ENCODE assay signal across 8 mouse cellular contexts in the genomic region with DNA sequence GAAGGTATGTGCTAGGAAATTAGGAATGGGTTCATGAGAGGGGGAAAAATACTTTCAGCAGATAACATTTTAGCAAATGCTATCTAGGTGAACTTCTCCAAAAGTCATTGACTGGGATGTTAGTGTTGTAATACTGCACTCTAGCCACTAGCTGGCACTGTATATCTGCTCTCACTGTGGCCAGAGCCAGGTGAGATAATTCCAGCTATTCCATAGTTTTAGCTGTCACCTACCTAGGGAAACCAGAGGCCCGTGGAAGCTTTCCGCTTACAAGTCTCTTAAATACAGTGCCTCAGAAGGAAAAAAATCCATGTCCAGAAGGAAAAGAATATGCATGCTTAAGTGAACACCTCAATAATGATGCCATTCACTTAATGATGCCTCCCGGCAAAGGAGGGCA. TPM values are rescaled to one million over a fixed set of nuclear protein-coding genes. Genes with fewer than 3 reads are reported as not detected.
DNase-seq lines count a peak whose midpoint lies in the region; ATAC-seq and TF ChIP-seq lines count a peak whose summit lies in the region.

No protein-coding gene starts in this region.

- no peaks in the 10 kb centered on the region for H3K36me3 ChIP-seq in forebrain, postnatal 0 days (ENCODE audit: insufficient read depth)
- H3K36me3 ChIP-seq in neural tube, embryonic 13.5 days: no peaks in the 10 kb centered on the region
- no peaks in the 10 kb centered on the region for H3K36me3 ChIP-seq in midbrain, embryonic 15.5 days (replicated peaks)

- no peak for TF ChIP-seq POLR2A in lung, adult 2 months (IDR thresholded peaks at IDR 0.05; ENCODE audit: borderline replicate concordance, extremely low read depth, low read depth, low read length)

- WGBS in lung, adult 2 months: 41% methylated on average over 3 of the region's 3 CpGs
- 39% methylated on average over 3 of the region's 3 CpGs for WGBS in forebrain, postnatal 0 days
- WGBS in neural tube, embryonic 13.5 days: 53% methylated on average over 3 of the region's 3 CpGs
- 37% methylated on average over 3 of the region's 3 CpGs for WGBS in midbrain, embryonic 15.5 days

- H3K27ac ChIP-seq in forebrain, postnatal 0 days (ENCODE audit: low read depth, low read length): no peak overlapping the region
- H3K27ac ChIP-seq in neural tube, embryonic 13.5 days (replicated peaks): no peak overlapping the region
- no peak overlapping the region for H3K27ac ChIP-seq in midbrain, embryonic 15.5 days

- no peaks in the 10 kb centered on the region for H3K27me3 ChIP-seq in forebrain, postnatal 0 days (ENCODE audit: insufficient read depth, low read length)
- no peaks in the 10 kb centered on the region for H3K27me3 ChIP-seq in neural tube, embryonic 13.5 days
- H3K27me3 ChIP-seq in midbrain, embryonic 15.5 days (replicated peaks): no peaks in the 10 kb centered on the region

- no peaks in the 10 kb centered on the region for H3K4me1 ChIP-seq in lung, adult 2 months (ENCODE audit: control insufficient read depth, insufficient read depth, low read length)
- H3K4me1 ChIP-seq in forebrain, postnatal 0 days (ENCODE audit: insufficient read depth): no peaks in the 10 kb centered on the region
- 0 out of 2 replicates have a peak, but pooled peaks cover 3% of the 10 kb centered on the region for H3K4me1 ChIP-seq in neural tube, embryonic 13.5 days (replicated peaks)
- no peaks in the 10 kb centered on the region for H3K4me1 ChIP-seq in midbrain, embryonic 15.5 days

- no peak overlapping the region for H3K9ac ChIP-seq in forebrain, postnatal 0 days
- no peak overlapping the region for H3K9ac ChIP-seq in neural tube, embryonic 13.5 days
- H3K9ac ChIP-seq in midbrain, embryonic 15.5 days: no peak overlapping the region

- no peak for DNase-seq in lung, adult 2 months
- DNase-seq in lung, postnatal 10 days: no peak
- peak; percentile 79 for DNase-seq in forebrain, postnatal 0 days
- DNase-seq in frontal cortex, postnatal 36 days (ENCODE audit: low spot score in 2 of 2): no peak
- no peak for DNase-seq in B cell, adult 2 months

- ATAC-seq in activated CD4-positive, CD25-positive, alpha-beta regulatory T cell, adult 4 months: peak; percentile 57
- peak; percentile 61 for ATAC-seq in forebrain, postnatal 0 days
- ATAC-seq in neural tube, embryonic 13.5 days (ENCODE audit: low read depth): 0 out of 2 replicates have a peak, but pooled peaks have one; percentile 43
- ATAC-seq in midbrain, embryonic 15.5 days (replicated peaks): no peak; the same call in 1 of the 2 replicates

- no peaks in the 10 kb centered on the region for H3K9me3 ChIP-seq in forebrain, postnatal 0 days (ENCODE audit: low read length)
- no peaks in the 10 kb centered on the region for H3K9me3 ChIP-seq in neural tube, embryonic 13.5 days
- no peaks in the 10 kb centered on the region for H3K9me3 ChIP-seq in midbrain, embryonic 15.5 days

- peak; percentile 66 for TF ChIP-seq CTCF in lung, adult 2 months (IDR thresholded peaks at IDR 0.05; ENCODE audit: insufficient read depth, low read length)
- peak; percentile 97 for TF ChIP-seq CTCF in forebrain, postnatal 0 days (IDR thresholded peaks at IDR 0.05; ENCODE audit: low read depth)

- H3K4me2 ChIP-seq in forebrain, postnatal 0 days (ENCODE audit: low read depth): no peak overlapping the region
- H3K4me2 ChIP-seq in neural tube, embryonic 13.5 days: no peak overlapping the region
- no peak overlapping the region for H3K4me2 ChIP-seq in midbrain, embryonic 15.5 days

- no peak overlapping the region for H3K4me3 ChIP-seq in lung, adult 2 months (replicated peaks; ENCODE audit: extremely low read depth, low read depth, low read length)
- H3K4me3 ChIP-seq in forebrain, postnatal 0 days (ENCODE audit: low read depth, low read length): no peak overlapping the region
- no peak overlapping the region for H3K4me3 ChIP-seq in neural tube, embryonic 13.5 days
- no peak overlapping the region for H3K4me3 ChIP-seq in midbrain, embryonic 15.5 days

RNA-seq across cellular contexts. Expression of a gene that starts 25.6 kb away (rescaled TPM):
- 7.4 and 11.5 TPM in 2 replicates for polyA plus RNA-seq in lung, adult 2 months (2012; rRNA removed)
- 10 to 100 TPM; 10.4 to 10.8 TPM for polyA plus RNA-seq in activated CD4-positive, CD25-positive, alpha-beta regulatory T cell, adult 4 months (2017; shearing (Covaris generic))
- total RNA-seq in forebrain, postnatal 0 days (2014; rRNA removed): 59.9 and 91.3 TPM in 2 replicates
- polyA plus RNA-seq in forebrain, postnatal 0 days (2015; fragmentation: Nextera tagmentation; extraction: Ambion mirVana): 21.0 and 34.8 TPM in 2 replicates
- polyA plus RNA-seq in neural tube, embryonic 13.5 days (2015; fragmentation: Nextera tagmentation; extraction: Ambion mirVana): 40.9 and 48.9 TPM in 2 replicates
- polyA plus RNA-seq in midbrain, embryonic 15.5 days (2015; fragmentation: Nextera tagmentation; extraction: Ambion mirVana): 47.6 and 50.9 TPM in 2 replicates
